ENCODE assay signal across 10 mouse cellular contexts in the genomic region with DNA sequence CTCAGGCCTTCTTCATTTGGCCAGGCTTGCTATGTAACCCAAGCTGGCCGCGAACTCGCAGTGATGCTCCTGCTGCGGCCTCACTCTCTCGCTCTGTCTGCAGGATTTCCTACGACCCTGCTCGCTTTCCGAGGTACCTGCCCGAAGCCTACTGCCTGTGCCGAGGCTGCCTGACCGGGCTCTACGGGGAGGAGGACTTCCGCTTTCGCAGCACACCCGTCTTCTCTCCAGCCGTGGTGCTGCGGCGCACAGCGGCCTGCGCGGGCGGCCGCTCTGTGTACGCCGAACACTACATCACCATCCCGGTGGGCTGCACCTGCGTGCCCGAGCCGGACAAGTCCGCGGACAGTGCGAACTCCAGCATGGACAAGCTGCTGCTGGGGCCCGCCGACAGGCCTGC. TPM values are rescaled to one million over a fixed set of nuclear protein-coding genes. Genes with fewer than 3 reads are reported as not detected.
A peak's percentile ranks its signal among the peaks of the same experiment; 100 is the strongest.
DNase-seq lines count a peak whose midpoint lies in the region; ATAC-seq lines count a peak whose summit lies in the region.
"Had no signal": no experiment of that assay in that cellular context is flagged by ENCODE, and none has a peak within 500 bp of the region (broad histone marks: within the 10 kb centered on the region; RNA-seq: fewer than 3 reads in every experiment).

No protein-coding gene starts in this region.

- no peak overlapping the region for H3K9ac ChIP-seq in hindbrain, embryonic 14.5 days
- H3K9ac ChIP-seq in embryonic facial prominence, embryonic 11.5 days (replicated peaks; ENCODE audit: low read length): no peak overlapping the region
- H3K9ac ChIP-seq in liver, embryonic 13.5 days: no peak overlapping the region

- H3K27me3 ChIP-seq in hindbrain, embryonic 10.5 days (ENCODE audit: insufficient read depth, poor library complexity, severe bottlenecking): peaks cover 38% of the 10 kb centered on the region
- H3K27me3 ChIP-seq in hindbrain, embryonic 14.5 days (ENCODE audit: control insufficient read depth, insufficient read depth, low read length): no peaks in the 10 kb centered on the region
- H3K27me3 ChIP-seq in embryonic facial prominence, embryonic 11.5 days (ENCODE audit: control insufficient read depth, insufficient read depth, low read length): no peaks in the 10 kb centered on the region; the same call in 1 of the 2 replicates
- H3K27me3 ChIP-seq in liver, embryonic 13.5 days: peaks cover 6% of the 10 kb centered on the region; the same call in 1 of the 2 replicates

- WGBS in hindbrain, embryonic 10.5 days: 55% methylated on average over 34 of the region's 34 CpGs
- WGBS in hindbrain, embryonic 14.5 days: 62% methylated on average over 34 of the region's 34 CpGs
- WGBS in embryonic facial prominence, embryonic 11.5 days: 44% methylated on average over 34 of the region's 34 CpGs
- 59% methylated on average over 34 of the region's 34 CpGs for WGBS in liver, embryonic 13.5 days (ENCODE audit: insufficient replicate concordance)

- 0 out of 2 replicates have a peak, but pooled peaks cover 5% of the 10 kb centered on the region for H3K9me3 ChIP-seq in hindbrain, embryonic 10.5 days
- H3K9me3 ChIP-seq in hindbrain, embryonic 14.5 days (ENCODE audit: control insufficient read depth, low read length): peaks cover 9% of the 10 kb centered on the region; the same call in 1 of the 2 replicates
- no peaks in the 10 kb centered on the region for H3K9me3 ChIP-seq in embryonic facial prominence, embryonic 11.5 days (replicated peaks; ENCODE audit: control insufficient read depth, low read length)
- no peaks in the 10 kb centered on the region for H3K9me3 ChIP-seq in liver, embryonic 13.5 days (replicated peaks)

- no peak overlapping the region for H3K4me2 ChIP-seq in hindbrain, embryonic 14.5 days (replicated peaks)
- H3K4me2 ChIP-seq in embryonic facial prominence, embryonic 11.5 days (ENCODE audit: low read depth, low read length): no peak overlapping the region
- peak overlapping the region; percentile 38 for H3K4me2 ChIP-seq in liver, embryonic 13.5 days

- DNase-seq in hindbrain, embryonic 10.5 days (ENCODE audit: low spot score): no peak
- no peak for DNase-seq in hindbrain, embryonic 14.5 days (ENCODE audit: low spot score)
- DNase-seq in ES-CJ7 (ENCODE audit: low read depth, low spot score): peak; percentile 48
- DNase-seq in embryonic facial prominence, embryonic 11.5 days (ENCODE audit: low spot score): peak; percentile 8
- no peak for DNase-seq in liver, embryonic 13.5 days
- DNase-seq in right cerebral cortex, adult 18-20 months: no peak
- no peak for DNase-seq in left cerebral cortex, postnatal 36 days (ENCODE audit: low spot score in 2 of 2)
- no peak for DNase-seq in frontal cortex, postnatal 10 days (ENCODE audit: low spot score in 2 of 2)
- DNase-seq: gastrocnemius, adult 2 months; kidney, adult 2 months had no signal

- peaks cover 7% of the 10 kb centered on the region; the same call in 1 of the 2 replicates for H3K36me3 ChIP-seq in hindbrain, embryonic 10.5 days
- 0 out of 2 replicates have a peak, but pooled peaks cover 15% of the 10 kb centered on the region for H3K36me3 ChIP-seq in hindbrain, embryonic 14.5 days (replicated peaks; ENCODE audit: control insufficient read depth, insufficient read depth)
- no peaks in the 10 kb centered on the region for H3K36me3 ChIP-seq in embryonic facial prominence, embryonic 11.5 days (replicated peaks; ENCODE audit: control insufficient read depth, insufficient read depth, low read depth, low read length)
- H3K36me3 ChIP-seq in liver, embryonic 13.5 days: no peaks in the 10 kb centered on the region

- peaks cover 26% of the 10 kb centered on the region for H3K4me1 ChIP-seq in hindbrain, embryonic 10.5 days (replicated peaks)
- peaks cover 7% of the 10 kb centered on the region for H3K4me1 ChIP-seq in hindbrain, embryonic 14.5 days (replicated peaks; ENCODE audit: control insufficient read depth, insufficient read depth, low read length)
- H3K4me1 ChIP-seq in embryonic facial prominence, embryonic 11.5 days (ENCODE audit: control insufficient read depth, insufficient read depth, low read length): peaks cover 2% of the 10 kb centered on the region; the same call in 1 of the 2 replicates
- peaks cover 20% of the 10 kb centered on the region for H3K4me1 ChIP-seq in liver, embryonic 13.5 days (replicated peaks)

- H3K4me3 ChIP-seq in hindbrain, embryonic 10.5 days: peak overlapping the region; percentile 20; the same call in 1 of the 2 replicates
- H3K4me3 ChIP-seq in hindbrain, embryonic 14.5 days (replicated peaks; ENCODE audit: low read length): no peak overlapping the region
- no peak overlapping the region for H3K4me3 ChIP-seq in embryonic facial prominence, embryonic 11.5 days (ENCODE audit: low read depth, low read length)
- no peak overlapping the region; the same call in 1 of the 2 replicates for H3K4me3 ChIP-seq in liver, embryonic 13.5 days (replicated peaks)
- H3K4me3 ChIP-seq: gastrocnemius, adult 2 months had no signal

- no peak overlapping the region; the same call in 1 of the 2 replicates for H3K27ac ChIP-seq in hindbrain, embryonic 10.5 days
- no peak overlapping the region for H3K27ac ChIP-seq in hindbrain, embryonic 14.5 days
- H3K27ac ChIP-seq in embryonic facial prominence, embryonic 11.5 days (replicated peaks; ENCODE audit: low read depth, low read length): no peak overlapping the region
- H3K27ac ChIP-seq in liver, embryonic 13.5 days: no peak overlapping the region
- H3K27ac ChIP-seq: gastrocnemius, adult 2 months had no signal

- no peak for ATAC-seq in hindbrain, embryonic 14.5 days (ENCODE audit: low FRiP score)
- no peak for ATAC-seq in embryonic facial prominence, embryonic 11.5 days (replicated peaks; ENCODE audit: insufficient number of reproducible peaks, low FRiP score, low TSS enrichment, low read depth)
- no peak for ATAC-seq in liver, embryonic 13.5 days (ENCODE audit: low read depth)

- intact Hi-C loops in left cerebral cortex, postnatal 36 days (cut with DNase I): no loop called here

RNA-seq across cellular contexts. Expression of a gene that starts 17.7 kb away (rescaled TPM):
- polyA plus RNA-seq in hindbrain, embryonic 10.5 days (2016; fragmentation: Nextera tagmentation; extraction: Ambion mirVana): 0.96 and 1.9 TPM in 2 replicates
- polyA plus RNA-seq in hindbrain, embryonic 14.5 days (2014; fragmentation: Nextera tagmentation; extraction: Ambion mirVana): 4.6 and 4.8 TPM in 2 replicates
- polyA plus RNA-seq in embryonic facial prominence, embryonic 11.5 days (2014; fragmentation: Nextera tagmentation; extraction: Ambion mirVana): 0.60 and 1.6 TPM in 2 replicates
- 0.42 and 0.50 TPM in 2 replicates for polyA plus RNA-seq in liver, embryonic 13.5 days (2015; fragmentation: Nextera tagmentation; extraction: Ambion mirVana)
- total RNA-seq in left cerebral cortex, postnatal 36 days (2021): 10 to 100 TPM; 15.0 to 17.1 TPM

RNA-seq across cellular contexts. Expression of a gene that starts 29.2 kb away (rescaled TPM):
- polyA plus RNA-seq in hindbrain, embryonic 10.5 days (2016; fragmentation: Nextera tagmentation; extraction: Ambion mirVana): 107 and 111 TPM in 2 replicates
- polyA plus RNA-seq in hindbrain, embryonic 14.5 days (2014; fragmentation: Nextera tagmentation; extraction: Ambion mirVana): 103 and 109 TPM in 2 replicates
- polyA plus RNA-seq in embryonic facial prominence, embryonic 11.5 days (2014; fragmentation: Nextera tagmentation; extraction: Ambion mirVana): 102 and 104 TPM in 2 replicates
- 47.3 and 52.6 TPM in 2 replicates for polyA plus RNA-seq in liver, embryonic 13.5 days (2015; fragmentation: Nextera tagmentation; extraction: Ambion mirVana)
- 10 to 100 TPM; 33.1 to 38.1 TPM for total RNA-seq in left cerebral cortex, postnatal 36 days (2021)

Comparison
In these comparisons a context has a peak if more than half of its experiments do, and no peak if none do; other contexts are left out.
1. DNase-seq: peak in ES-CJ7 (single experiment) and embryonic facial prominence, embryonic 11.5 days (single experiment); none in hindbrain, embryonic 10.5 days (single experiment), hindbrain, embryonic 14.5 days (single experiment), liver, embryonic 13.5 days (single experiment), right cerebral cortex, adult 18-20 months (single experiment), left cerebral cortex, postnatal 36 days (0 of 2) and frontal cortex, postnatal 10 days (0 of 2).